Mouse (Mus musculus): ENCODE data around the gene Oprd1.

GRCm38 (mm10) chr4:132169761-132170160 is 25.5 kb upstream of the Oprd1 start:
- TF ChIP-seq CTCF (conservative IDR thresholded peaks at IDR 0.05; ENCODE audit: insufficient read depth, insufficient read length, low read depth, low read length) (no peak), POLR2A (IDR thresholded peaks at IDR 0.05; ENCODE audit: low read depth, low read length) (no peak)

All from kidney, adult 2 months (tissue).